Mouse (Mus musculus): ENCODE measurements around the gene Tmem163.

Gene Tmem163

GRCm38 (mm10) chr1:127568641-127569040 lies 110.7 kb downstream of the Tmem163 start:
- DNase-seq (ENCODE audit: low spot score in 2 of 2), result no peak

- DNase-seq (ENCODE audit: low spot score in 2 of 2), result no peak
These were observed 122.9 kb downstream of the Tmem163 start for GRCm38 (mm10) chr1:127556486-127556845.

GRCm38 (mm10) chr1:127555822-127556485 lies 123.4 kb downstream of the Tmem163 start:
- DNase-seq (ENCODE audit: low spot score in 2 of 2), result no peak

GRCm38 (mm10) chr1:127548078-127548477 lies 131.3 kb downstream of the Tmem163 start:
- no peak for DNase-seq (ENCODE audit: low spot score in 2 of 2)

- no peak for DNase-seq (ENCODE audit: low spot score in 2 of 2)
These were observed 136.6 kb downstream of the Tmem163 start for GRCm38 (mm10) chr1:127542756-127543155.

GRCm38 (mm10) chr1:127541931-127542330 lies 137.4 kb downstream of the Tmem163 start:
- no peak for DNase-seq (ENCODE audit: low spot score in 2 of 2)

GRCm38 (mm10) chr1:127541522-127541921 lies 137.8 kb downstream of the Tmem163 start:
- DNase-seq (ENCODE audit: low spot score in 2 of 2), result no peak

GRCm38 (mm10) chr1:127537204-127538038 lies 141.9 kb downstream of the Tmem163 start:
- DNase-seq (ENCODE audit: low spot score in 2 of 2), result no peak

- no peak for DNase-seq (ENCODE audit: low spot score in 2 of 2)
These were observed 142.9 kb downstream of the Tmem163 start for GRCm38 (mm10) chr1:127536448-127536847.

GRCm38 (mm10) chr1:127531723-127532122 lies 147.6 kb downstream of the Tmem163 start:
- no peak for DNase-seq (ENCODE audit: low spot score in 2 of 2)

- no peak for DNase-seq (ENCODE audit: low spot score in 2 of 2)
These were observed 148.3 kb downstream of the Tmem163 start for GRCm38 (mm10) chr1:127530849-127531580.

GRCm38 (mm10) chr1:127523364-127523763 lies 156.0 kb downstream of the Tmem163 start:
- DNase-seq (ENCODE audit: low spot score in 2 of 2), result no peak

GRCm38 (mm10) chr1:127514888-127515287 lies 164.5 kb downstream of the Tmem163 start:
- no peak for DNase-seq (ENCODE audit: low spot score in 2 of 2)

GRCm38 (mm10) chr1:127514479-127514878 lies 164.9 kb downstream of the Tmem163 start:
- DNase-seq (ENCODE audit: low spot score in 2 of 2), result no peak

GRCm38 (mm10) chr1:127513664-127514063 lies 165.7 kb downstream of the Tmem163 start:
- DNase-seq (ENCODE audit: low spot score in 2 of 2), result no peak

GRCm38 (mm10) chr1:127513140-127513539 lies 166.2 kb downstream of the Tmem163 start:
- DNase-seq (ENCODE audit: low spot score in 2 of 2), result no peak

GRCm38 (mm10) chr1:127512709-127513108 lies 166.6 kb downstream of the Tmem163 start:
- no peak for DNase-seq (ENCODE audit: low spot score in 2 of 2)

- DNase-seq (ENCODE audit: low spot score in 2 of 2), result no peak
These were observed 168.0 kb downstream of the Tmem163 start for GRCm38 (mm10) chr1:127511362-127511761.

- DNase-seq (ENCODE audit: low spot score in 2 of 2), result no peak
These were observed 170.4 kb downstream of the Tmem163 start for GRCm38 (mm10) chr1:127508921-127509320.

- DNase-seq (ENCODE audit: low spot score in 2 of 2), result no peak
These were observed 171.1 kb downstream of the Tmem163 start for GRCm38 (mm10) chr1:127508067-127508739.

- DNase-seq (ENCODE audit: low spot score in 2 of 2), result no peak
These were observed 172.2 kb downstream of the Tmem163 start for GRCm38 (mm10) chr1:127507042-127507650.

Measured in urinary bladder, postnatal 36 days (tissue).